Comparison of ENCODE assay signal across 8 mouse cellular contexts in the genomic region with DNA sequence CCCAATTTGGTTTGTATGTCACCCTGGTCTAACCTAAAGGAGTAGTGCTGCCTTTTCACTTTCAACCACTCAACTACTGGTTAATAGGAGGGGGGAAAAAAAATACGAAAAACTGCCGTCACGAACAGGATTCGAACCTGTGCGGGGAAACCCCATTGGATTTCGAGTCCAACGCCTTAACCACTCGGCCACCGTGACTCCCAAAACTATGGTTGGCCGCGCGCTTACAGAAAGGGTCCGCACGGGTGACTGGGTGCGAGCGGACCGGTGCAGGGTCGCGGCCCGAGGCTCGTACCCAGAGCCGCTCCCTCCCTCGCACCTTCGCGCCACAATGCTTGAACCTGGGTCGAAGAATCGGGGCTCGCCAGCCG. TPM values are rescaled to one million over a fixed set of nuclear protein-coding genes. Genes with fewer than 3 reads are reported as not detected.
A peak's percentile ranks its signal among the peaks of the same experiment; 100 is the strongest.
DNase-seq lines count a peak whose midpoint lies in the region; ATAC-seq lines count a peak whose summit lies in the region.

No protein-coding gene starts in this region.

- H3K4me2 ChIP-seq in hindbrain, embryonic 13.5 days: peak overlapping the region; percentile 89

- DNase-seq in MN1 (ENCODE audit: low spot score): peak; percentile 96
- peak; percentile 95 for DNase-seq in cerebellum, adult 8-10 months
- peak; percentile 99 for DNase-seq in layer of hippocampus, postnatal 25 days (ENCODE audit: extremely low spot score in 1 of 2, low spot score in 1 of 2)
- peak; percentile 95 for DNase-seq in lung, postnatal 14 days
- peak; percentile 91 for DNase-seq in ovary, postnatal 36 days (ENCODE audit: low spot score)
- peak; percentile 90 for DNase-seq in thymus, postnatal 25 days

- H3K9me3 ChIP-seq in hindbrain, embryonic 13.5 days: no peaks in the 10 kb centered on the region

- peak overlapping the region; percentile 98 for H3K27ac ChIP-seq in hindbrain, embryonic 13.5 days

- H3K4me3 ChIP-seq in hindbrain, embryonic 13.5 days: peak overlapping the region; percentile 91

- H3K27me3 ChIP-seq in hindbrain, embryonic 13.5 days: peaks cover 3% of the 10 kb centered on the region; the same call in 1 of the 2 replicates

- H3K36me3 ChIP-seq in hindbrain, embryonic 13.5 days: peaks cover 18% of the 10 kb centered on the region

- WGBS in hindbrain, embryonic 13.5 days: under 1% methylated on average over 29 of the region's 29 CpGs

- ATAC-seq in frontal cortex, adult (ENCODE audit: low TSS enrichment): peak; percentile 39
- ATAC-seq in hindbrain, embryonic 13.5 days (ENCODE audit: low FRiP score): peak; percentile 75

- H3K9ac ChIP-seq in hindbrain, embryonic 13.5 days: peak overlapping the region; percentile 99

- H3K4me1 ChIP-seq in hindbrain, embryonic 13.5 days (replicated peaks): peaks cover 14% of the 10 kb centered on the region

RNA-seq across cellular contexts. Expression of a gene that starts 0.7 kb away (rescaled TPM):
- 195 and 196 TPM in 2 replicates for polyA plus RNA-seq in hindbrain, embryonic 13.5 days (2015; fragmentation: Nextera tagmentation; extraction: Ambion mirVana)
- 100 to 1,000 TPM; 228 to 242 TPM for total RNA-seq in layer of hippocampus, postnatal 25 days (2021)

RNA-seq across cellular contexts. Expression of a gene that starts 35.6 kb away (rescaled TPM):
- polyA plus RNA-seq in hindbrain, embryonic 13.5 days (2015; fragmentation: Nextera tagmentation; extraction: Ambion mirVana): 933 and 943 TPM in 2 replicates
- 100 to 1,000 TPM; 551 to 619 TPM for total RNA-seq in layer of hippocampus, postnatal 25 days (2021)

RNA-seq across cellular contexts. Expression of a gene that starts 40.2 kb away (rescaled TPM):
- 4.1 and 4.2 TPM in 2 replicates for polyA plus RNA-seq in hindbrain, embryonic 13.5 days (2015; fragmentation: Nextera tagmentation; extraction: Ambion mirVana)
- total RNA-seq in layer of hippocampus, postnatal 25 days (2021): 10 to 100 TPM; 17.4 to 18.9 TPM

RNA-seq across cellular contexts. Expression of a gene that starts 46.9 kb away (rescaled TPM):
- polyA plus RNA-seq in hindbrain, embryonic 13.5 days (2015; fragmentation: Nextera tagmentation; extraction: Ambion mirVana): 81.9 and 83.8 TPM in 2 replicates
- 10 to 100 TPM; 68.0 to 76.9 TPM for total RNA-seq in layer of hippocampus, postnatal 25 days (2021)

RNA-seq across cellular contexts. Expression of a gene that starts 47.0 kb away (rescaled TPM):
- 126 and 139 TPM in 2 replicates for polyA plus RNA-seq in hindbrain, embryonic 13.5 days (2015; fragmentation: Nextera tagmentation; extraction: Ambion mirVana)
- total RNA-seq in layer of hippocampus, postnatal 25 days (2021): 100 to 1,000 TPM in 1 of 2 experiments, 10 to 100 TPM in 1; 96.7 to 101 TPM

Comparison
In these comparisons a context has a peak if more than half of its experiments do, and no peak if none do; other contexts are left out.
1. Peak in every context shown above with its lines: DNase-seq, ATAC-seq, H3K4me3 ChIP-seq and H3K27ac ChIP-seq.